Mouse (Mus musculus): Measurements from ENCODE around the gene Gm21992.

DNA sequence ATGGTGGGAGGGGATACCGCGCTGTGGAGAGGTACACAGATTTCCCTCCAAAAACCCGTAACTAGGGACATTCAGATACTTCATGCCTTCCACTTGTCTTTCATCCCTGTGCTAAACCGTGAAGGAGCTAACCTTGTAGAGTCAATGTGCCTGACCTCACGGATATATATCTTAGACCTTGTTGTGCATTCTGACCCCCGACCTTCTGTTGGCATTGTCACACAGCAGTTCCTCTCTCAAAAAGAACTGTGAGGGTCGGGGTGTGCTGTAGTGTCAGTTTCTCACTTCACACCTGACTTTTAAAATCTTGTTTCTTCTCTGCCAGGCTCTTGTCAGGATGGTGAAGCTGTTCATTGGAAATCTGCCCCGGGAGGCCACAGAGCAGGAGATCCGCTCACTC lies 54.5 kb downstream of the Gm21992 start:
- TF ChIP-seq POLR2A (IDR thresholded peaks at IDR 0.05; ENCODE audit: insufficient read depth, low read length) (no peak), CTCF (IDR thresholded peaks at IDR 0.05; ENCODE audit: low read depth, low read length) (no peak), EP300 (IDR thresholded peaks at IDR 0.05; ENCODE audit: insufficient read depth, low read depth, low read length) (no peak)

Data from ES-Bruce4 (cell line).